Mouse (Mus musculus): ENCODE results near the gene Veph1.

DNA sequence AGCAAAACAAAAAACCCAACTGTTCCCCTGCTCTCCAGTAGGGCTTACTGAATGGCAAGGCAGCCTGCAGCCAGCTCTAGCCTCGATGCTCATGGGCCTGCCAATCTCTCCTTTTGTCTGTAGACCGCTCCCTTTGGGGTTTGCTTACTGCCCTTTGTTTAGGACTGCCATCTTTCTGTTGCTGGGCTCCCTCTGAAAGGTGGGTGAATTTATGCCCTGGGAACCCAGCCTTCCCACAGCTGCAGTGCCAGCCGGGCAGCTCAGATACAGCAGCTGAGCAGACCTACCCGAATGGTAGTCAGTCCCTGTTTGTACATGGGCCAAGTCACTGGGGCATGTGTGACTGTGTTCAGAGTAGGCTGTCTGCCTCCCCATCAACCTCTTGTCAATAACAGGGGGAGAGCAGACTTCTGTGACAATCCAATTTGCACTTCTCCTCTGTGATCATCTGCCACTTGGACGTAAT, 28.9 kb upstream of the Veph1 start:
- no peak for TF ChIP-seq CTCF (IDR thresholded peaks at IDR 0.05; ENCODE audit: extremely low read depth, insufficient read length, insufficient replicate concordance, low read depth, low read length)
- TF ChIP-seq POLR2A (IDR thresholded peaks at IDR 0.05; ENCODE audit: low read depth, low read length), result no peak
